Mouse (Mus musculus): ENCODE data around the gene Ppp1ca.

Ppp1ca gene

GRCm38 (mm10) chr19:4187303-4187702, 4.6 kb upstream of the Ppp1ca start:
- no peak for DNase-seq (ENCODE audit: low spot score)

- DNase-seq (ENCODE audit: low spot score) = no peak
Measured at GRCm38 (mm10) chr19:4189051-4189620, 2.7 kb upstream of the Ppp1ca start.

- DNase-seq (ENCODE audit: low spot score) = no peak
Measured at GRCm38 (mm10) chr19:4190831-4191334, 982 bp upstream of the Ppp1ca start, which contains the start of gene Tbc1d10c. Tbc1d10c (minus strand) TSS chr19:4191284.

- DNase-seq (ENCODE audit: low spot score) = no peak
Measured at GRCm38 (mm10) chr19:4192251-4192985, 553 bp downstream of the Ppp1ca start.

GRCm38 (mm10) chr19:4193129-4193528, 1.3 kb downstream of the Ppp1ca start:
- no peak for DNase-seq (ENCODE audit: low spot score)

GRCm38 (mm10) chr19:4194021-4194724, 2.3 kb downstream of the Ppp1ca start:
- no peak for DNase-seq (ENCODE audit: low spot score)

GRCm38 (mm10) chr19:4194776-4195650, 3.1 kb downstream of the Ppp1ca start:
- DNase-seq (ENCODE audit: low spot score) = no peak

GRCm38 (mm10) chr19:4196048-4196447, 4.2 kb downstream of the Ppp1ca start:
- DNase-seq (ENCODE audit: low spot score) = no peak

- no peak for DNase-seq (ENCODE audit: low spot score)
Measured at GRCm38 (mm10) chr19:4196548-4196947, 4.7 kb downstream of the Ppp1ca start.

GRCm38 (mm10) chr19:4197180-4197579, 5.3 kb downstream of the Ppp1ca start:
- DNase-seq (ENCODE audit: low spot score) = no peak

- DNase-seq (ENCODE audit: low spot score) = peak; percentile 96
Measured at GRCm38 (mm10) chr19:4201291-4201909, 9.5 kb downstream of the Ppp1ca start, which contains the start of gene Rad9a. Rad9a (minus strand) TSS chr19:4201662.

GRCm38 (mm10) chr19:4202149-4202548, 10.3 kb downstream of the Ppp1ca start:
- no peak for DNase-seq (ENCODE audit: low spot score)

GRCm38 (mm10) chr19:4203148-4203547, 11.3 kb downstream of the Ppp1ca start:
- DNase-seq (ENCODE audit: low spot score) = no peak

- no peak for DNase-seq (ENCODE audit: low spot score)
Measured at GRCm38 (mm10) chr19:4203604-4204326, 11.9 kb downstream of the Ppp1ca start.

GRCm38 (mm10) chr19:4204889-4205288, 13.0 kb downstream of the Ppp1ca start:
- no peak for DNase-seq (ENCODE audit: low spot score)

GRCm38 (mm10) chr19:4206971-4207370, 15.1 kb downstream of the Ppp1ca start:
- no peak for DNase-seq (ENCODE audit: low spot score)

GRCm38 (mm10) chr19:4208563-4208962, 16.7 kb downstream of the Ppp1ca start:
- no peak for DNase-seq (ENCODE audit: low spot score)

GRCm38 (mm10) chr19:4211891-4212588, 20.2 kb downstream of the Ppp1ca start:
- no peak for DNase-seq (ENCODE audit: low spot score)

- DNase-seq (ENCODE audit: low spot score) = no peak
Measured at GRCm38 (mm10) chr19:4213524-4213974, 21.7 kb downstream of the Ppp1ca start.
